Mouse (Mus musculus) lung, postnatal 25 days (tissue): ENCODE measurements around the gene Lix1l.

Source experiments
- DNase-seq: peaks from one replicate; pipeline ENCODE4 v3.0.0; 2022; ENCODE audit warnings: low spot score

Gene Lix1l

GRCm38 (mm10) chr3:96566661-96567450, 34.1 kb upstream of the Lix1l start:
- no peak for DNase-seq

GRCm38 (mm10) chr3:96568605-96569004, 32.3 kb upstream of the Lix1l start:
- DNase-seq = no peak

DNA sequence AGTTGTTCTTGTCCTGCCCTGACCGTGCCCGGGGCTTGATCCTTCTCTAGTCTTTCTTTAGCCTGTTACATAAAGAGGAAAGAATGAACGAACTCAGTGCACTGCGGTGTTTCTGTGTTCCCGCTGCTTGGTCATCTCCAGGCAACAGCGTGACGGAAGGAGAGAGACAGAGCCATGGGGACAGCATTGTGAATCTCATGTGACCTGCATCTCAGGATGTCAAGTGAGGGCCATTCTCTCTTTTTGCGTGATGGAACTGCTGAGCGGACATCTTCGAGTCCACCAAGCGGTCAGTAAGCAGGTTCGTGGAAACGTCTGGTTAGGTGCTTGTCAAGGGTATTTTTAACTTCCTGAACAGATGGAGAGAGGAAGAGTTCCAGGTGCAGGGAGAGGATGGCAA, 31.4 kb upstream of the Lix1l start:
- DNase-seq = no peak

DNA sequence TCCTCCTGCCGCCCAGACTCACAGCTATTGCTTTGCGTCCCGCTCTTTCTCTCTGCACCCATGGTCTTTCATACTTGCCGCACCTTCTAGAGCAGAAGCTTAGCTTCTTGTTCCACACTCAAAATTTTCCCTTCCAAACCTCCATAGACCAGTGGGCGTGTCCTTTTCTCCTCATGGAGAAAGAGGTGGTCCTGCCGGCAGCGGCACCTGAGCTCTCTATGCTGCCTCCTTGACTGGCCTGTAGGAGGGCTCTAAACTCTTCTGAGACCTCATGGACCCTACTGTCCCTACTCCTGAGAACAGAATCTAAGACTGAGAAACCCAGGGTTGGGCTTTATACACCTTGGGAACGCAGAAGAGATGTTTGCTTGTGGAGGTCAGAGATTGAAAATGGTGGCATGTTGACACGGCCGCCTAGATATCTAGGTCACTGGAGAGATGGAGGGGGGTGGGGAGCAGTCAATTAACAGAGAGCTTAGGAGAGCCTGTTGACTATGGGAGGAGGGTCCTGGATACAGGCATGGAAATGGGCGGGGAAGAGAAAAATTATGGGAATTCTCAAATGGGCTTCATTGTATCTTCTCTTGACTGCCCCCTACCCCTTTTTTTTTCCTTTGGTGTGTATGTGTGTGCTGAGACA, 30.9 kb upstream of the Lix1l start:
- DNase-seq = no peak

DNA sequence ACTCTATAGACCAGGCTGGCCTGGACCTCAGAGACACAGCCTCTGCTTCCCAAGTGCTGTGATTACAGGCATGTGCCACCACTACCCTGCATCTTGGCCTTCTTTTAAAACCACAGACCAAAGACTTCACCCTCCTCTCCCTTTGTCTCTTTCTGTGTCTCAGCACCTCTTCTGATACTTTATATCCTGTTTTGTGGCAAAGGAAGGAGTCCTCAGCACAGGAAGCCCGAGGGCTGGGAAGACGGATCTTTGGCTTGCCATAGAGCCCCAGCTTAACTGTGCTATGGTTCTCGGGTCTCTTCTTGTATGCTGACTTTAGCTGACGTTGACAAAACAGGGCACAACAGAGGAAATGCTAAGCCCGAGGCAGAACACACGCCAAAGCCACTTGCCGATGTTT, 30.3 kb upstream of the Lix1l start:
- DNase-seq = no peak

GRCm38 (mm10) chr3:96571336-96571735, 29.6 kb upstream of the Lix1l start:
- no peak for DNase-seq

GRCm38 (mm10) chr3:96571896-96572698, 28.9 kb upstream of the Lix1l start:
- peak; percentile 70 for DNase-seq

GRCm38 (mm10) chr3:96573611-96574511, 27.1 kb upstream of the Lix1l start:
- no peak for DNase-seq

- DNase-seq = no peak
Measured at GRCm38 (mm10) chr3:96575272-96575984, 25.5 kb upstream of the Lix1l start.

DNA sequence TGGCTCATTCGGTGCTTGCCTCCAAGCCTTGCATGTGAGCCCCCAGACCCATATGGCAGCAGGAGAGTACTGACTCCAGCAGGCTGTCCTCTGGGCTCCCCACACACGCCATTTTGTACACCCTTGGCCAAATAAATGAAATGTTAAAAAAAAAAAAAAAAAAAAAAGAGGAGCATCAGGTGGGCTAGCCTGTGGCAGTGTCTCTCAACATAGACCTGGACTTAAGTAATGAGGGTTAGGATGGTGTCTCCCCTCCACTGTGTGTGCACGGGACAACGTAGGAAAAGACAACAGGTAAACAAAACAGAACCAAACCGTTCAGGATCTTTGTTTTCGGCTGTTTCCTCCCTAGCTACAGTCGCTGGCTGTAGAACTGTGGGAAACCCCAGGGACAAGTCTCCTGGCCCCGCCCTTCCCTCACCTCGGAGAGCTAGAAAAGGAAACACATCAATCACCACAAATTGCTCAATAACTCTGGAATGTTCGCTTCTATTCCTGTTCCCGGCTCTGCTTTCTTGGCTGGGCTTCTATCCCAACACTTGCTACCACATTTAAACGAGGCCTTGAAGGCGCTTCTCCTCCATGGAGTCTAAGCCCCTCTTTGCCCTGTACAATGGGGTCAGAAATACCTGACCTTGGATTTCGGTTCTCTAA, 24.8 kb upstream of the Lix1l start:
- peak; percentile 94 for DNase-seq

- DNase-seq = peak; percentile 97
Measured at GRCm38 (mm10) chr3:96576690-96577541, 24.0 kb upstream of the Lix1l start, which contains the start of gene Gm16253. Gm16253 (plus strand) TSS chr3:96576984.

DNA sequence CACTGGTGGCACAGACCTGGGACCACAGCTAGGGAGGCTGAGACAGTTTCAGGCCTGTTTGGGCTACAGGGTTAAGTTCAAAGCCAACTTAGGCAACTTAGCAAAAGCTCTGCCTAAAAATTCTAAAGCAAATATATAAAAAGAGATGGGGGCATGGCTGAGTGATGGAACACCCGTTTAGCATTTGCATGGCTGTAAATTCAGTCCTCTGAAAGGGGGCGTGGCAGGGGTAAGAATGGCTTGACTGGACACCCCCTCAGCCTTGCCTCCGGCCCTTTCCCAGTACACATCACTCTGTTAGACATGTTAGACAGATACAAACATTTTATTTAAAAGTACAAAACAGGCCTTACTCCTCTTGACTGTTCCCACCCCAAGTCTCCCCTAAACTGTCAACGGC, 23.4 kb upstream of the Lix1l start:
- no peak for DNase-seq

GRCm38 (mm10) chr3:96578561-96579238, 22.2 kb upstream of the Lix1l start:
- no peak for DNase-seq

DNA sequence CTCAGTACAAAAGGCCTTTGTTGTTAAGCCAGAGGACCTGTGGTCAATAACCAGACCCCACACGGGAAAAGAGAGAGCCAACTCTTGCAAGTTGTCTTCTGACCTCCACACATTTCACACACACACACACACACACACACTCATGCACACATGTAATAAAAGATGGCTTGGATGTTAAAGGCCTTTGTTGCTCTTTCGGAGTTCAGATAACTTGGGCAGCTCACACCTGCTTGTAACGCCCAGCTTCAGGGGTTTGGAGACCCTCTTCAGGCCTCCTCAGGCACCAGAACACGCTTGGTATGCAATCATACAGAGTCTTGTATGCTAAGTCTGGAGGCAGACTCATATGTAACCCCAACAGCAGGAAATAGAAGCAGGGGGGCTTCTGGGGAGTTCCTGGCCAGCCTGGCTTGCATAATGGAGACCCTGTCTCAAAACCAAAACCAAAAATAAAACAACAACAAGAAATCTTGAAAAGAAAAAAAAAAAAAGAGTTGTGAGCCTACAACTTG, 21.7 kb upstream of the Lix1l start:
- no peak for DNase-seq

- peak; percentile 93 for DNase-seq
Measured at GRCm38 (mm10) chr3:96579885-96580454, 21.0 kb upstream of the Lix1l start.

DNA sequence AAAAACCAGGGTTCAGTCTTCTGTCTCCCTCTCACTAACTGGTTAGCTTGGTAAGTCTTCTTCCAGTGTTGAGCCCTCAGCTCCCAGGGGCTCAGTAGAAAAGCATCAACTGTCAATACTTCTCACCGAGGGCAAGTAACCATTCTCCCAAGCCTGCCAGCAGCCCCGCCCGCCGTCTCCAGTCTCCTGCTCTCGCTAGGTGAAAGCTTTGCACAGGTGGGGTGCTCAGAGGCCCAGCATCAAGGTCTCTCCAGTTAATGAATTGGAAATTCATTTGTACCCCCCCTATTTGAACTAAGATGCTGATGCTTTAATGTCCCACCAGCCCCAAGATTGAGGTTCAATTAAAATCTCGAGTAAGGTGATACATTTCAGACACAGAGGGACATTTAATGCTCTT, 19.8 kb upstream of the Lix1l start:
- DNase-seq = no peak

- DNase-seq = no peak
Measured at GRCm38 (mm10) chr3:96581771-96582515, 19.0 kb upstream of the Lix1l start.

GRCm38 (mm10) chr3:96583386-96583785, 17.6 kb upstream of the Lix1l start:
- DNase-seq = no peak
